Mouse (Mus musculus): Measurements from ENCODE around the gene Cep72. TPM values are rescaled to one million over a fixed set of nuclear protein-coding genes. Genes with fewer than 3 reads are reported as not detected.

The Cep72 gene
- polyA plus RNA-seq, 1 experiment from 2014 or later = 18.3 TPM

DNA sequence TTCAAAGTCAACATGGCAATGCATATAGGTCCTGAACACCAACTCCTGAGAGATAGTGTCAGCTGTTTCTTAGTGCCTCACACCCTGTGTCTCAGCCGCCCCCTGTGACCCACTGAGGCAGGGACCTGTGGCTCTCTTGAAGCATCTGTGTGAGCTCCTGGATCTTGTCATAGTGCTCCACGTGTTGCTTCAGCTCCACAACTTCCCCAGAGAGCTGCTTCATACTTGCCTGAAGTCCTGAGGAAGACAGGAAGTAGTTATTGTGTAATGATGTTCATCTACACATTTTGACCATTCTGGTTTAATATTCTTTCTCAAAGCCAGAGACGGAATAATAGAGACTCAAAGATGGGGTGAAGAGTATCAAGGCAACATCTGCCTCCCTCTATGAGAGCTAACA is 22.2 kb downstream of the Cep72 start:
- Histone ChIP-seq H3K27ac (ENCODE audit: low read depth, low read length) (no peak overlapping the region), H3K4me1 (replicated peaks; ENCODE audit: control insufficient read depth, insufficient read depth, low read length) (no peaks in the 10 kb centered on the region), H3K27me3 (ENCODE audit: control insufficient read depth, insufficient read depth, low read length) (no peaks in the 10 kb centered on the region), H3K4me3 (ENCODE audit: low read depth, low read length) (no peak overlapping the region), H3K4me2 (replicated peaks; ENCODE audit: low read depth, low read length) (no peak overlapping the region), H3K36me3 (ENCODE audit: control insufficient read depth, insufficient read depth, low read length) (peaks cover 3% of the 10 kb centered on the region; the same call in 1 of the 2 replicates), H3K9me3 (ENCODE audit: control insufficient read depth, low read length) (no peaks in the 10 kb centered on the region), H3K9ac (ENCODE audit: low read depth, low read length) (no peak overlapping the region)
- DNase-seq (ENCODE audit: low spot score) (no peak), ATAC-seq (ENCODE audit: low FRiP score) (no peak)
- WGBS = 86% methylated on average over 3 of the region's 3 CpGs

DNA sequence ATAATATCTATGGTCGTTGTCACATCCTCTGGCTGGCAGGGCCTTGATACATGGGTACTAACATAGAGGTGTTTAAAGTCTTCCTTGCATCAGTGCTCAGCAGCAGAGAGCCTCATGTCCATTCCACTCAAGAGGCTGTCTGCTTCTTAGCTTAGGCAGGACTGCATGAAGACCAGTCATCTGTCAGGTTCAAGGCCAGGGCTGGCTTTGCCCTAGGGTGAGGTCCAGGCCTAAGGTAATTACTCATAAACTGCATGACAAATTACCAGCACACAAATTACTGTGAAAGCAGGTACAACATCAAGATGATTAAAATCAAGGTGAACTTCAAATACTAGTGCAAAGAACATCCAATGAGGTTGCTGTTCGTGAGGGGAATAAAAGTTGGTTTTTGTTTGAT is 26.3 kb downstream of the Cep72 start:
- Histone ChIP-seq H3K9me3 (ENCODE audit: control insufficient read depth, low read length) (no peaks in the 10 kb centered on the region), H3K36me3 (ENCODE audit: control insufficient read depth, insufficient read depth, low read length) (no peaks in the 10 kb centered on the region)

DNA sequence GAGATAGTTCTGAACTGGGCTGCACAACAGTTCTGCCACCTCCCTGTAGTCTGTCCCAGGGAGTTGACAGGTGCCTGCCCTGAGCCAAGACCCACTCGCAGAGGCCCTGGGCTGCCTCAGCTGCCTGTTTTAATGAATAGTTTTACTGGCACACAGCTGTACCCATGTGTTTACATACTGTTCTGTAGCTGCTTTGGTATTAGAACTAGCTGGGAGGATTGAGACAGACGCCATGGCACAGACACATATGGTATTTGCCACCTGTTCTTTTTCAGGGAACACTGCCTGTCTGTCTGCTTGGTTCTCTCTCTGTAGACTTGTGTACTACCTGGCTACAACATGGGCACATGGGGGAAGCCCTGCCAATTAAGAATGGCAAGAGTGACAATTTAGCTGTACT is 27.3 kb downstream of the Cep72 start:
- H3K4me2 ChIP-seq (replicated peaks; ENCODE audit: low read depth, low read length) = no peak overlapping the region
- no peaks in the 10 kb centered on the region for H3K27me3 ChIP-seq (ENCODE audit: control insufficient read depth, insufficient read depth, low read length)
- no peaks in the 10 kb centered on the region for H3K4me1 ChIP-seq (replicated peaks; ENCODE audit: control insufficient read depth, insufficient read depth, low read length)
- H3K36me3 ChIP-seq (ENCODE audit: control insufficient read depth, insufficient read depth, low read length) = no peaks in the 10 kb centered on the region
- H3K27ac ChIP-seq (ENCODE audit: low read depth, low read length) = no peak overlapping the region
- no peak overlapping the region for H3K4me3 ChIP-seq (ENCODE audit: low read depth, low read length)
- no peak overlapping the region for H3K9ac ChIP-seq (ENCODE audit: low read depth, low read length)
- WGBS = 91% methylated on average over 2 of the region's 2 CpGs
- DNase-seq (ENCODE audit: low spot score) (no peak), ATAC-seq (ENCODE audit: low FRiP score) (no peak)
- no peaks in the 10 kb centered on the region for H3K9me3 ChIP-seq (ENCODE audit: control insufficient read depth, low read length)

More for the DNA sequence above, 26.3 kb downstream of the Cep72 start:
- DNase-seq (ENCODE audit: low spot score) (no peak), ATAC-seq (ENCODE audit: low FRiP score) (no peak)
- Histone ChIP-seq H3K9ac (ENCODE audit: low read depth, low read length) (no peak overlapping the region), H3K27ac (ENCODE audit: low read depth, low read length) (no peak overlapping the region), H3K27me3 (ENCODE audit: control insufficient read depth, insufficient read depth, low read length) (no peaks in the 10 kb centered on the region), H3K4me1 (replicated peaks; ENCODE audit: control insufficient read depth, insufficient read depth, low read length) (no peaks in the 10 kb centered on the region), H3K4me2 (replicated peaks; ENCODE audit: low read depth, low read length) (no peak overlapping the region), H3K4me3 (ENCODE audit: low read depth, low read length) (no peak overlapping the region)
- 98% methylated on average over 2 of the region's 2 CpGs for WGBS

DNA sequence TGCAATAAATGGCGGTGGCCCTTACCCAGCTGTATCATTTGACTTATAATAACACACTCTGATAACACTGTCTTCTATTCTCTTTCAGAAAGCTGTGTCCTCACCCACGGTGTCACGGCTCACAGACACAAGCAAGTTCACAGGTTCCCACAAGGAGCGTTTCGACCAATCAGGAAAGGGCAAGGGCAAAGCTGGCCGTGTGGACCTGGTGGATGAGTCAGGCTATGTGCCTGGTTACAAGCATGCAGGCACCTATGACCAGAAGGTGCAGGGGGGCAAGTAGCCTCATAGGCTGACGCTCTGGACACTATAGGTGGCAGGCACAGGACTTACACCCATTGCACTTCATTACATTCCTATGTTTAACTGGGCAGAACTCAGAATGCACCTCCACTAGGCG is 31.0 kb downstream of the Cep72 start:
- 85% methylated on average over 8 of the region's 8 CpGs for WGBS
- ATAC-seq (ENCODE audit: low FRiP score) = no peak

DNA sequence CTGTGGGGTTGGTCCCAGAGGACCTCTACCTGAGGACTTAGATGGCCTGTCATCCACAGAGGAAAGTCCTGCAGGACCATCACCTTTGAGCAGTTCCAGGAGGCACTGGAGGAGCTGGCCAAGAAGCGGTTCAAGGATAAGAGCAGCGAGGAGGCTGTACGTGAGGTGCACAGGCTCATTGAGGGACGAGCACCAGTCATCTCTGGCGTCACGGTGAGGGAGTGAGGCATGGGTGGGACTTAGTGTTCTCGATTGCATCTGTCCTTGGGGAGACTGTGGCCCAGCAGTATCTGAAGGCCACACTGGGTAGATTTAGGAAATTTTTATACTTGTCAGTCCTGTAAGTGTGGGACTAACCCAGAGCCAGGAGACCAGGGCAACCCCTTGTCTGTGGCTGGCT is 31.4 kb downstream of the Cep72 start:
- H3K27me3 ChIP-seq (ENCODE audit: control insufficient read depth, insufficient read depth, low read length) = no peaks in the 10 kb centered on the region
- DNase-seq (ENCODE audit: low spot score) (no peak), ATAC-seq (ENCODE audit: low FRiP score) (no peak)
- WGBS = 94% methylated on average over 7 of the region's 7 CpGs
- H3K9ac ChIP-seq (ENCODE audit: low read depth, low read length) = no peak overlapping the region
- H3K9me3 ChIP-seq (ENCODE audit: control insufficient read depth, low read length) = no peaks in the 10 kb centered on the region
- H3K36me3 ChIP-seq (ENCODE audit: control insufficient read depth, insufficient read depth, low read length) = no peaks in the 10 kb centered on the region
- H3K4me1 ChIP-seq (replicated peaks; ENCODE audit: control insufficient read depth, insufficient read depth, low read length) = no peaks in the 10 kb centered on the region
- no peak overlapping the region for H3K4me3 ChIP-seq (ENCODE audit: low read depth, low read length)
- no peak overlapping the region for H3K27ac ChIP-seq (ENCODE audit: low read depth, low read length)
- no peak overlapping the region for H3K4me2 ChIP-seq (replicated peaks; ENCODE audit: low read depth, low read length)

More for the DNA sequence above, 31.0 kb downstream of the Cep72 start:
- no peak for DNase-seq (ENCODE audit: low spot score)
- Histone ChIP-seq H3K4me3 (ENCODE audit: low read depth, low read length) (no peak overlapping the region), H3K9me3 (ENCODE audit: control insufficient read depth, low read length) (no peaks in the 10 kb centered on the region), H3K27me3 (ENCODE audit: control insufficient read depth, insufficient read depth, low read length) (no peaks in the 10 kb centered on the region), H3K36me3 (ENCODE audit: control insufficient read depth, insufficient read depth, low read length) (no peaks in the 10 kb centered on the region), H3K27ac (ENCODE audit: low read depth, low read length) (no peak overlapping the region), H3K4me2 (replicated peaks; ENCODE audit: low read depth, low read length) (no peak overlapping the region), H3K9ac (ENCODE audit: low read depth, low read length) (no peak overlapping the region), H3K4me1 (replicated peaks; ENCODE audit: control insufficient read depth, insufficient read depth, low read length) (no peaks in the 10 kb centered on the region)

DNA sequence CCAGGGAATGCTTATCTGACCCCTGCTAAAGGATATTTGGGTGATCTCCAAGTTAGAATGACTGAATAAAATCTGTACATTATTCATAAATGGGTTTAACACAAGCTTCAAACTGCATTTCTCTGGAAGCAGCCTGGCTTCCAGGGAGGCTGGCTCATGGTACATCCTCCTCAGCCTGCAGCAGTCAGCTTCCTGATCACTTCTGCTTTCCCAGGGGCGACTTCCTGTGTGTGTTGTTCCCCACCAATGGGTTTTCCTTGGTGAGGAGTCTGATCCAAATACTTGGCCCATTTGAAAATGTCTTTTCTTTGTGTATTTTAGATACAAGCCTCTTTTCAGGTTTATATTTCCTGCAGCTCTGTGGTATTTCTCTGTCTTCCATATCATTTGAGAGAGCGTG is 33.1 kb downstream of the Cep72 start:
- H3K27ac ChIP-seq (ENCODE audit: low read depth, low read length) = no peak overlapping the region
- ATAC-seq (ENCODE audit: low FRiP score) (no peak), DNase-seq (ENCODE audit: low spot score) (no peak)
- H3K4me1 ChIP-seq (replicated peaks; ENCODE audit: control insufficient read depth, insufficient read depth, low read length) = no peaks in the 10 kb centered on the region
- H3K4me3 ChIP-seq (ENCODE audit: low read depth, low read length) = no peak overlapping the region
- H3K36me3 ChIP-seq (ENCODE audit: control insufficient read depth, insufficient read depth, low read length) = no peaks in the 10 kb centered on the region
- 79% methylated on average over 2 of the region's 2 CpGs for WGBS
- H3K9ac ChIP-seq (ENCODE audit: low read depth, low read length) = no peak overlapping the region
- no peaks in the 10 kb centered on the region for H3K9me3 ChIP-seq (ENCODE audit: control insufficient read depth, low read length)
- no peaks in the 10 kb centered on the region for H3K27me3 ChIP-seq (ENCODE audit: control insufficient read depth, insufficient read depth, low read length)
- H3K4me2 ChIP-seq (replicated peaks; ENCODE audit: low read depth, low read length) = no peak overlapping the region

DNA sequence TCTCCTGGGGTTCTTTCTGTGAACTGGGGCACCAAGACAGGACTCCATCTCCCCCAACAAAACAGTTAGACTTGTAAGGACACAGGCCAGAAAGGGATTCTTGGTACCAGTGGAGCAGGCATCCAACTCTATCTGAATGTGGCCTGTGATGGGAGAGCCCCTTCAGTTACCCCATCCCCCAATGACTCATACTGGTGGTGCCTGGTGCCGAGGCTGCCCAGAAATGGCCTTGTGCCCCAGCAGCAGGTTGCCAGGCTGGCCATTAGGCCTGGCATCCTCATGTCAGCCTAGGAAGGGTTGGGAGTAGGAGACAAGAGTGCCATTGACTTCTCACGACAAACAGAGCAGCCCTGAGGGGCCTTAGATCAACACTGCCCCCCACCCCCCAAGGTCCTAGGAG is 34.0 kb downstream of the Cep72 start:
- Histone ChIP-seq H3K27ac (ENCODE audit: low read depth, low read length) (no peak overlapping the region), H3K27me3 (ENCODE audit: control insufficient read depth, insufficient read depth, low read length) (no peaks in the 10 kb centered on the region), H3K4me3 (ENCODE audit: low read depth, low read length) (no peak overlapping the region), H3K4me1 (replicated peaks; ENCODE audit: control insufficient read depth, insufficient read depth, low read length) (no peaks in the 10 kb centered on the region), H3K9ac (ENCODE audit: low read depth, low read length) (no peak overlapping the region), H3K4me2 (replicated peaks; ENCODE audit: low read depth, low read length) (no peak overlapping the region), H3K36me3 (ENCODE audit: control insufficient read depth, insufficient read depth, low read length) (no peaks in the 10 kb centered on the region), H3K9me3 (ENCODE audit: control insufficient read depth, low read length) (no peaks in the 10 kb centered on the region)
- no peak for ATAC-seq (ENCODE audit: low FRiP score)
- no peak for DNase-seq (ENCODE audit: low spot score)
- 64% methylated on average over 2 of the region's 2 CpGs for WGBS

DNA sequence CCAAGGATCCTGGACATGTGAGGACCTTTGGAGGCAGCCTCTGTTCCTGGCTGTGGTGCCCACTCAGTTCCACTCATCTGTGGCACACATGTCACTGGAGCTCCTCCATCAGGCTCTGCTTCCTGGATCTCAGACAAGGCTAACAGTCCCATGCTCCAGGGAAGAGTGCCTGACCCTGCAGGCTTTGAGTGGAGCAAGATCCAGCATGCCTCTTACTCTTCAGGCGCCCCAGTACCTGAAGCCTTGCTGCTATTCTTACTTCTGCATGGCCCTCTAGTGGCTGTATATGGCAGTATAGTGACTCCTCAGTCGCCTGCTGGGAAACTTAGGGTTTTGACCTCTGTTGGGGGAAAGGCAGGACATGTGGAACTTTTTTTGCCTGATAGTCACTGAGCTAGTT is 35.9 kb downstream of the Cep72 start:
- Histone ChIP-seq H3K27me3 (ENCODE audit: control insufficient read depth, insufficient read depth, low read length) (no peaks in the 10 kb centered on the region), H3K9me3 (ENCODE audit: control insufficient read depth, low read length) (no peaks in the 10 kb centered on the region), H3K4me1 (replicated peaks; ENCODE audit: control insufficient read depth, insufficient read depth, low read length) (no peaks in the 10 kb centered on the region), H3K27ac (ENCODE audit: low read depth, low read length) (no peak overlapping the region), H3K9ac (ENCODE audit: low read depth, low read length) (no peak overlapping the region), H3K36me3 (ENCODE audit: control insufficient read depth, insufficient read depth, low read length) (no peaks in the 10 kb centered on the region), H3K4me2 (replicated peaks; ENCODE audit: low read depth, low read length) (no peak overlapping the region), H3K4me3 (ENCODE audit: low read depth, low read length) (no peak overlapping the region)
- DNase-seq (ENCODE audit: low spot score) = peak; percentile 50
- ATAC-seq (ENCODE audit: low FRiP score) = peak; percentile 57
- WGBS = 16% methylated on average over 2 of the region's 2 CpGs

DNA sequence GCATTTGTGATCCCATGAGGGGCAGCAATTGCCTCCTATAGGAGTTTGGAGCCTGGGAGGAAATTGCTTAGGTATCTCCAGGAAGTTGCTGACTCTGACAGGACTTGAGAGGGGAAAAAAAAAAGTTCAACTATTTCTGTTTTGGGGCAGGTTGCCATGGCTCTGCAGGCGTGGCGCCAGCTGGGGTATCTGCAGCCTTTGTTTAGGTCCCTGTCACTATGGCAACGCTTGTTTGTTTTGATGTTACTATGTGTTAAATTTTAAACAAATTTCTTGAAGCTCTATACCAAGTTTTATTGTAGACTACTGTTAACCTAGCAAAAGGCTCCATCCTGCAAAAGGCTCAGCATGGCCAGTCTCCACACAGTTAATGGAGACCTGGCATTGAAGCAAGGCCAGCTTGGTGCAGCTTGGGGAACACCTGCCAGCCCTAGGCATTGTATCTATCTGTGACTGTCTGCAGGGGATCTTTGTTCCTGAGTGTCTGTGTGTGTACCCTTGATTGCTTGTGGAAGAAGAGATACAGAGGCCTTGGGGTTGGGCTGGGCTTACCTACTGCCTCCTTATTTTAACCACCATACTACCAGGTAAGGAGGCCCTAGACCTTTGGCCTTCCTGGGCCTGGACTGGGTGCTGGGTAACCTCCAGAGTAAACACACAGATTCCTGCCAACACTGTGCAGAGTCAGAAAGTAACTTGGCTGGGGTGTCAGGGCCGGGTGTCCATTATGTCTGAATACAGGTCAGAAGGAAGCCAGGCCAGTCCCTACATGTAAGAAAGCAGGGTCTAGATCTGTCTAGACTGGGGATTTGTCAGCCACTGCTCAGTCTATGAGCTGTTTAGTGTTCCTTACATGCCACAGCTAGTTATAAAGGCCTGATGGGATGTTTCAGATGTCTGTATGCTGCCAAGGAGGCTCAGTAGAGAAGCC is 36.7 kb downstream of the Cep72 start:
- DNase-seq (ENCODE audit: low spot score) (no peak), ATAC-seq (ENCODE audit: low FRiP score) (no peak)
- H3K27ac ChIP-seq (ENCODE audit: low read depth, low read length) = no peak overlapping the region
- WGBS = 67% methylated on average over 4 of the region's 4 CpGs
- H3K36me3 ChIP-seq (ENCODE audit: control insufficient read depth, insufficient read depth, low read length) = no peaks in the 10 kb centered on the region
- H3K9ac ChIP-seq (ENCODE audit: low read depth, low read length) = no peak overlapping the region
- H3K9me3 ChIP-seq (ENCODE audit: control insufficient read depth, low read length) = no peaks in the 10 kb centered on the region
- H3K4me2 ChIP-seq (replicated peaks; ENCODE audit: low read depth, low read length) = no peak overlapping the region
- no peaks in the 10 kb centered on the region for H3K27me3 ChIP-seq (ENCODE audit: control insufficient read depth, insufficient read depth, low read length)
- no peak overlapping the region for H3K4me3 ChIP-seq (ENCODE audit: low read depth, low read length)
- H3K4me1 ChIP-seq (replicated peaks; ENCODE audit: control insufficient read depth, insufficient read depth, low read length) = no peaks in the 10 kb centered on the region

Data from hindbrain, embryonic 11.5 days (tissue).